Mouse (Mus musculus) embryonic fibroblast, embryonic 13.5 days (primary cell): ENCODE data around the gene Sdk1. TPM values are rescaled to one million over a fixed set of nuclear protein-coding genes. Genes with fewer than 3 reads are reported as not detected.

ENCODE experiments used
- H3K27ac ChIP-seq: 2 replicates; pipeline ENCODE4 v1.5.1; 2012; ENCODE audit warnings: low read length, control low read depth, inconsistent platforms; ENCODE audit not compliant: insufficient read depth
- H3K4me1 ChIP-seq: 2 replicates; pipeline ENCODE4 v1.6.1; 2011; ENCODE audit warnings: low read length; ENCODE audit not compliant: control insufficient read depth, insufficient read depth
- H3K4me3 ChIP-seq: 2 replicates; pipeline ENCODE4 v1.5.1; 2011; ENCODE audit warnings: mild to moderate bottlenecking, control low read depth, low read length; ENCODE audit not compliant: insufficient read depth
- CTCF ChIP-seq: IDR thresholded peaks from 2 replicates; pipeline ENCODE4 v1.5.1; 2011; ENCODE audit warnings: mild to moderate bottlenecking, control low read depth, low read length, moderate library complexity, borderline replicate concordance; ENCODE audit not compliant: insufficient read depth
- POLR2A ChIP-seq: IDR thresholded peaks from 2 replicates; pipeline ENCODE4 v1.6.1; 2011; ENCODE audit warnings: low read depth, mild to moderate bottlenecking, control low read depth, low read length, moderate library complexity
- polyA plus RNA-seq: library from polyadenylated mRNA; stranded (reverse); fragments of >200 nt; gene quantifications from 2 replicates; pipeline ENCODE4 v1.2.4, GENCODE M21; 2011; ENCODE audit warnings: low read depth; ENCODE audit not compliant: missing spikeins, insufficient read length

Sdk1 gene
- polyA plus RNA-seq, 1 experiment: 6.7 TPM

- Histone ChIP-seq H3K4me3 (no peak overlapping the region), H3K27ac (no peak overlapping the region), H3K4me1 (no peaks in the 10 kb centered on the region)
- TF ChIP-seq CTCF: no peak
- no peak for TF ChIP-seq POLR2A
Measured at GRCm38 (mm10) chr5:142240288-142240687, 999.0 kb downstream of the Sdk1 start.

GRCm38 (mm10) chr5:142242597-142242996, 1001.3 kb downstream of the Sdk1 start:
- Histone ChIP-seq H3K4me3 (no peak overlapping the region), H3K27ac (no peak overlapping the region), H3K4me1 (no peaks in the 10 kb centered on the region)
- no peak for TF ChIP-seq POLR2A
- TF ChIP-seq CTCF: no peak

- TF ChIP-seq POLR2A: no peak
- TF ChIP-seq CTCF: no peak
Measured at GRCm38 (mm10) chr5:142243069-142243468, 1001.8 kb downstream of the Sdk1 start.

GRCm38 (mm10) chr5:142256231-142256630, 1014.9 kb downstream of the Sdk1 start:
- TF ChIP-seq CTCF (no peak), POLR2A (no peak)
- no peak overlapping the region for H3K27ac ChIP-seq
- no peaks in the 10 kb centered on the region for H3K4me1 ChIP-seq
- H3K4me3 ChIP-seq: no peak overlapping the region

More at GRCm38 (mm10) chr5:142243069-142243468, 1001.8 kb downstream of the Sdk1 start:
- Histone ChIP-seq H3K4me1 (no peaks in the 10 kb centered on the region), H3K4me3 (no peak overlapping the region), H3K27ac (no peak overlapping the region)

GRCm38 (mm10) chr5:142258716-142259115, 1017.4 kb downstream of the Sdk1 start:
- Histone ChIP-seq H3K27ac (no peak overlapping the region), H3K4me3 (no peak overlapping the region), H3K4me1 (no peaks in the 10 kb centered on the region)
- TF ChIP-seq POLR2A (no peak), CTCF (no peak)

- TF ChIP-seq POLR2A: no peak
- H3K4me3 ChIP-seq: no peak overlapping the region
- no peaks in the 10 kb centered on the region for H3K4me1 ChIP-seq
- no peak overlapping the region for H3K27ac ChIP-seq
Measured at GRCm38 (mm10) chr5:142262060-142262459, 1020.8 kb downstream of the Sdk1 start.

Other genes with a start within 250 kb of the Sdk1 start
- not detected in 2 replicates for gene Card11, start 240.9 kb upstream of the Sdk1 start, polyA plus RNA-seq